Mouse (Mus musculus): Measurements from ENCODE around the gene Lgals9. TPM values are rescaled to one million over a fixed set of nuclear protein-coding genes. Genes with fewer than 3 reads are reported as not detected.

Gene Lgals9
- polyA plus RNA-seq (2014; fragmentation: Illumina TruSeq; extraction: RNeasy Lipid Tissue Mini Kit (QIAGEN cat#74804); ENCODE audit: low read depth, low replicate concordance): 37.5 TPM

GRCm38 (mm10) chr11:78984483-78985177, at the start of gene Lgals9:
TSS of gene Lgals9 (minus strand) at chr11:78984946.

GRCm38 (mm10) chr11:78920411-78920939, 64.3 kb downstream of the Lgals9 start, which contains the start of gene Nos2:
TSS of gene Nos2 (plus strand) at chr11:78920787.

Other genes with a start within 250 kb of the Lgals9 start
- gene Ccnq, start 233.2 kb downstream of the Lgals9 start, polyA plus RNA-seq (2014; fragmentation: Illumina TruSeq; extraction: RNeasy Lipid Tissue Mini Kit (QIAGEN cat#74804); ENCODE audit: low read depth, low replicate concordance): 27.5 TPM
- 28.8 TPM for gene Lyrm9, start 158.4 kb downstream of the Lgals9 start, polyA plus RNA-seq (2014; fragmentation: Illumina TruSeq; extraction: RNeasy Lipid Tissue Mini Kit (QIAGEN cat#74804); ENCODE audit: low read depth, low replicate concordance)
- gene Nos2, start 64.2 kb downstream of the Lgals9 start, polyA plus RNA-seq (2014; fragmentation: Illumina TruSeq; extraction: RNeasy Lipid Tissue Mini Kit (QIAGEN cat#74804); ENCODE audit: low read depth, low replicate concordance): 6.5 TPM
- 4.9 TPM for gene Ksr1, start 161.5 kb upstream of the Lgals9 start, polyA plus RNA-seq (2014; fragmentation: Illumina TruSeq; extraction: RNeasy Lipid Tissue Mini Kit (QIAGEN cat#74804); ENCODE audit: low read depth, low replicate concordance)

Data from heart, adult 10 weeks (tissue).